Mouse (Mus musculus): ENCODE results near the gene Fnip2.

Gene Fnip2

GRCm38 (mm10) chr3:79415081-79415480 is 152.5 kb downstream of the Fnip2 start:
- no peak for DNase-seq (ENCODE audit: low spot score in 2 of 2)

- DNase-seq (ENCODE audit: low spot score in 2 of 2): no peak
Measured at GRCm38 (mm10) chr3:79413492-79413891, 154.1 kb downstream of the Fnip2 start.

DNA sequence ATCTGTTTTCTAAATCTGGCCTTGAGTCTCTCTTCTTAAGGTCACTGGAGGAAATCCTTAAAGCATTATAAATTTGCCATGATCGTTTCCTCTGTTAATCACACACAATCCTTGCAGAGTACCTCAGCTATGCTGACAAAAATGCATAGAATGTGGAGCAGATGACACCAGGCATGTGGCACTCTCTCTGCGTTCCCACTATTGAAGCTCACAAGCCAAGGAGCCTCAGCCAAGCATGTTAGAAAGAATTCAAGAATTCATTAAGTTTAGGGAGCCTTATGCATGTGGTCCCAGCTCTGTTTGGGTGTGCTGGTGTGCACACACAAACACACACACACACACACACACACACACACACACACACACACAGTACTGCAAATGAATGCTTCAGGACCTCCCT is 155.9 kb downstream of the Fnip2 start:
- no peak for DNase-seq (ENCODE audit: low spot score in 2 of 2)

DNA sequence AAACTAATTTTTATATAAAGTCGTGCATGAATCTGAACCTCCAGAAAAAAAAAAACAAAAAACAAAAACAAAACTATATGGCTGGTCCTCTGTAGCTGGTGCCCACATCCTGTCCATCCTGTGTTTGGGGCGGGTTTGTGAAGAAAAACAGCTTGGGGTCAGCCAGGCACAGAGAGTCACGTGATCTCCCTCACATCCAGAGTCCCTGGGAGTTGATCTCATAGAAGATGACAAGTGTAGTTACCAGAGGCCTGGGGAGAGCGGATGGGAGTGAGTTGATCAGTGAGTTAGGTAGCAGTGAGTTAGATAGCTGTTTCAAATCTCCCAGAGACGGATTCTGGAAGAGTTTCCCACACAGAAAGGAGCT is 157.0 kb downstream of the Fnip2 start:
- no peak for DNase-seq (ENCODE audit: low spot score in 2 of 2)

DNA sequence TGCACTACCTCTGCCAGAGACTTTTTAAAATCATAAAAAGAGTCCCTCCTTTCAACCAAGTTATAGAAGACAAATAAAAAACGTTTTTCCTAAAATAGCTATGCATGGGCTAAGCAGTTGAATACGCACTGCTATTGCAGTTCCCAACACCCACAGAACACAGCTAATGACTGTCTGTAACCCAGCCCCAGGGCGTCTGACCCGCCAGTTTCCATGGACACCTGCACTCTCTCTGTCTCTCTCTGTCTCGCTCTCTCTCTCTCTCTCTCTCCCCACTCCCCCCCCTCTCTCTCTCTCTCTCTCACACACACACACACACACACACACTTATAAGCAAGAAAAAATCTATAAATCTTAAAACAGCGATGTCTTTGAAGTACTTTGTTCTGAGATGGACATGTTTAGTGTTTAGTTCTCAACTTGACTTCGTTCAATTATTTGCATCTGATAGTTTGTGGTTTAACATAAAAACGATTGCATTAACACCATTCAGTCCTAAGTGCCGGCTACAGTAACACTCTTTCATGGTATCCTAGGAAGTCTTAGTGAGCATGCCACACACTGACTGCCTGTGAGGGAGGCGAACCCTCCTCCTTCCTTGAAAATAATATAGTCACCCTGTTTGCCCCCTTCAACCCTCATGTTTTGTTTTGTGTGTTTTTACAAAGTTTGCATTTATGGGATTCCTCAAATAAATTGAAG is 157.5 kb downstream of the Fnip2 start:
- DNase-seq (ENCODE audit: low spot score in 2 of 2): no peak

DNA sequence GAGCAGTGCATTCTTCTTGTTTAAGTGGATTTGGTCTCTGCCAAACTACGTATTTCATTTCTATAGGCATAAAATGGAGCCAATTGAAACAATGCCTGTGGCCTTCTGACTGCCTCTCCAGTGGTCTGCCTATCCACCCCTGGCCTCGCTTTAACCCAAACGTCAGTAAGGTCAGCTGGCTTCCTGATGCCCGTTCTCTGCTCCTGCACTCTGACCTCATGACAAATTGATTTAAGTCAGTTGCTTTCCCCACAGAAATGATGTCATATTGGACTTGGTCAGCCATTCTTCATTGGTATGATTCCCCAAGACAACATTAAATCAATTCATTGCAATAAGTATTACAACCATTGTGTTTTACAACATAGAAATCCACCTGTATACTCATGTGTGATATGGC is 159.1 kb downstream of the Fnip2 start:
- DNase-seq (ENCODE audit: low spot score in 2 of 2): no peak
